8 mouse cellular contexts compared by ENCODE assay signal in genomic region chr13:34148767-34149392, GRCm38 (mm10). TPM values are rescaled to one million over a fixed set of nuclear protein-coding genes. Genes with fewer than 3 reads are reported as not detected.
DNase-seq lines count a peak whose midpoint lies in the region; ATAC-seq and TF ChIP-seq lines count a peak whose summit lies in the region.

No protein-coding gene starts in this region.

- peak; percentile 85 for ATAC-seq in forebrain, embryonic 14.5 days
- ATAC-seq in liver, embryonic 13.5 days (ENCODE audit: low read depth), result no peak

- WGBS in forebrain, embryonic 14.5 days, result under 1% methylated on average over 23 of the region's 23 CpGs
- 8% methylated on average over 23 of the region's 23 CpGs for WGBS in liver, embryonic 13.5 days (ENCODE audit: insufficient replicate concordance)
- WGBS in thymus, adult 2 months, result 11% methylated on average over 23 of the region's 23 CpGs

- H3ac ChIP-seq in myocyte (ENCODE audit: control insufficient read depth, insufficient read length), result no peak overlapping the region

- intact Hi-C loops in heart, postnatal 10 days (cut with DNase I), result no loop called here

- peak overlapping the region; percentile 30 for H3K4me3 ChIP-seq in forebrain, embryonic 14.5 days (ENCODE audit: low read depth, low read length)
- H3K4me3 ChIP-seq in liver, embryonic 13.5 days (replicated peaks), result peak overlapping the region; percentile 43
- H3K4me3 ChIP-seq in myocyte, result no peak overlapping the region
- H3K4me3 ChIP-seq in thymus, adult 2 months (ENCODE audit: control insufficient read depth, insufficient read depth, low read length), result peak overlapping the region; percentile 44

- TF ChIP-seq CTCF in thymus, adult 2 months (IDR thresholded peaks at IDR 0.05; ENCODE audit: borderline replicate concordance, control insufficient read depth, extremely low read depth, insufficient read depth, low read length, poor library complexity), result 0 out of 2 replicates have a peak, but pooled peaks have one; percentile 24

- peak overlapping the region; percentile 61 for H3K4me2 ChIP-seq in forebrain, embryonic 14.5 days (ENCODE audit: low read length)
- peak overlapping the region; percentile 57 for H3K4me2 ChIP-seq in liver, embryonic 13.5 days
- peak overlapping the region; percentile 64 for H3K4me2 ChIP-seq in myocyte (ENCODE audit: low read depth)

- no peaks in the 10 kb centered on the region for H3K27me3 ChIP-seq in forebrain, embryonic 14.5 days (replicated peaks; ENCODE audit: control insufficient read depth, insufficient read depth, low read length)
- peaks cover 38% of the 10 kb centered on the region for H3K27me3 ChIP-seq in liver, embryonic 13.5 days
- H3K27me3 ChIP-seq in myocyte (ENCODE audit: control insufficient read depth, insufficient read depth, insufficient read length), result no peaks in the 10 kb centered on the region
- H3K27me3 ChIP-seq in thymus, adult 2 months (ENCODE audit: control insufficient read depth, insufficient read depth, low read length), result no peaks in the 10 kb centered on the region

- TF ChIP-seq POLR2A in myocyte (IDR thresholded peaks at IDR 0.05; ENCODE audit: insufficient read length, low read depth), result no peak
- TF ChIP-seq POLR2A in thymus, adult 2 months (IDR thresholded peaks at IDR 0.05; ENCODE audit: control insufficient read depth, extremely low read depth, insufficient read depth, low read length, poor library complexity), result 0 out of 2 replicates have a peak, but pooled peaks have one; percentile 24

- peak overlapping the region; percentile 66 for H3K9ac ChIP-seq in forebrain, embryonic 14.5 days (ENCODE audit: low read length)
- no peak overlapping the region for H3K9ac ChIP-seq in liver, embryonic 13.5 days

- DNase-seq in CD4-positive, CD25-positive, alpha-beta regulatory T cell, adult 2 months (ENCODE audit: low read depth, low spot score), result peak; percentile 59
- DNase-seq in cerebellum, adult 11 months, result peak; percentile 47
- peak; percentile 94 for DNase-seq in forebrain, embryonic 14.5 days (ENCODE audit: low spot score)
- DNase-seq in heart, postnatal 10 days, result peak; percentile 83
- DNase-seq in kidney, postnatal 25 days, result peak; percentile 59 to 72
- no peak for DNase-seq in liver, embryonic 13.5 days
- DNase-seq in thymus, adult 2 months, result peak; percentile 51

- H3K36me3 ChIP-seq in forebrain, embryonic 14.5 days (ENCODE audit: control insufficient read depth, insufficient read depth, low read length), result no peaks in the 10 kb centered on the region
- no peaks in the 10 kb centered on the region for H3K36me3 ChIP-seq in liver, embryonic 13.5 days
- H3K36me3 ChIP-seq in myocyte (ENCODE audit: control insufficient read depth, insufficient read depth), result no peaks in the 10 kb centered on the region
- no peaks in the 10 kb centered on the region for H3K36me3 ChIP-seq in thymus, adult 2 months (ENCODE audit: control insufficient read depth, insufficient read depth, low read length)

- peaks cover 36% of the 10 kb centered on the region for H3K4me1 ChIP-seq in forebrain, embryonic 14.5 days (ENCODE audit: control insufficient read depth, insufficient read depth, low read length)
- H3K4me1 ChIP-seq in liver, embryonic 13.5 days (replicated peaks), result peaks cover 18% of the 10 kb centered on the region
- H3K4me1 ChIP-seq in thymus, adult 2 months (replicated peaks; ENCODE audit: control insufficient read depth, insufficient read depth, low read length), result peaks cover 14% of the 10 kb centered on the region

- peak overlapping the region; percentile 99 for H3K27ac ChIP-seq in forebrain, embryonic 14.5 days (ENCODE audit: low read depth, low read length)
- H3K27ac ChIP-seq in liver, embryonic 13.5 days, result no peak overlapping the region
- H3K27ac ChIP-seq in thymus, adult 2 months (ENCODE audit: control insufficient read depth, insufficient read depth, low read length), result no peak overlapping the region

- H3K79me2 ChIP-seq in myocyte (ENCODE audit: control insufficient read depth, insufficient read depth), result no peaks in the 10 kb centered on the region

- H3K9me3 ChIP-seq in forebrain, embryonic 14.5 days (replicated peaks; ENCODE audit: control insufficient read depth, low read length), result no peaks in the 10 kb centered on the region
- no peaks in the 10 kb centered on the region for H3K9me3 ChIP-seq in liver, embryonic 13.5 days (replicated peaks)

TF ChIP-seq in myocyte, 11 proteins besides CTCF, POLR2A, EP300 and RAD21:
- TF ChIP-seq TCF3 (IDR thresholded peaks at IDR 0.05; ENCODE audit: insufficient read length, low read depth) (no peak), USF1 (IDR thresholded peaks at IDR 0.05; ENCODE audit: low read depth) (no peak), TCF12 (IDR thresholded peaks at IDR 0.05; ENCODE audit: insufficient read depth, poor library complexity, severe bottlenecking) (no peak), MYOG (IDR thresholded peaks at IDR 0.05; ENCODE audit: control insufficient read depth in 1 of 3, insufficient read depth in 1 of 3, insufficient read length in 2 of 3, low read depth in 2 of 3) (no peak), MYOD1 (IDR thresholded peaks at IDR 0.05; ENCODE audit: control insufficient read depth in 1 of 3, insufficient read length in 2 of 3, low read depth in 2 of 3) (no peak), POLR2AphosphoS2 (IDR thresholded peaks at IDR 0.05; ENCODE audit: insufficient read length, low read depth) (no peak), SRF (IDR thresholded peaks at IDR 0.05; ENCODE audit: control insufficient read depth, insufficient read length, low read depth) (no peak), REST (IDR thresholded peaks at IDR 0.05; ENCODE audit: insufficient read depth, insufficient read length) (no peak), E2F4 (IDR thresholded peaks at IDR 0.05; ENCODE audit: insufficient read depth) (no peak), CEBPB (IDR thresholded peaks at IDR 0.05; ENCODE audit: insufficient read depth, poor library complexity, severe bottlenecking) (no peak), MAX (IDR thresholded peaks at IDR 0.05; ENCODE audit: low read depth) (no peak)

RNA-seq across cellular contexts. Expression of gene Psmg4, which starts 13.9 kb away (rescaled TPM):
- 92.0 and 113 TPM in 2 replicates for polyA plus RNA-seq in forebrain, embryonic 14.5 days (2014; fragmentation: Nextera tagmentation; extraction: Ambion mirVana)
- 10 to 100 TPM; 34.0 to 39.0 TPM for total RNA-seq in heart, postnatal 10 days (2021)
- polyA plus RNA-seq in liver, embryonic 13.5 days (2015; fragmentation: Nextera tagmentation; extraction: Ambion mirVana), result 50.0 and 51.6 TPM in 2 replicates
- polyA plus RNA-seq in myocyte (2012; fragmentation: generic; extraction: Trizol), result 176 TPM
- 257 and 275 TPM in 2 replicates for polyA plus RNA-seq in thymus, adult 2 months (2012; rRNA removed)

RNA-seq across cellular contexts. Expression of gene Tubb2b, which starts 18.6 kb away (rescaled TPM):
- 670 and 797 TPM in 2 replicates for polyA plus RNA-seq in forebrain, embryonic 14.5 days (2014; fragmentation: Nextera tagmentation; extraction: Ambion mirVana)
- total RNA-seq in heart, postnatal 10 days (2021), result 10 to 100 TPM; 22.7 to 27.2 TPM
- polyA plus RNA-seq in liver, embryonic 13.5 days (2015; fragmentation: Nextera tagmentation; extraction: Ambion mirVana), result 1.3 and 1.5 TPM in 2 replicates
- 438 TPM for polyA plus RNA-seq in myocyte (2012; fragmentation: generic; extraction: Trizol)
- polyA plus RNA-seq in thymus, adult 2 months (2012; rRNA removed), result 217 and 264 TPM in 2 replicates

Comparison
In these comparisons a context has a peak if more than half of its experiments do, and no peak if none do; other contexts are left out.
1. RNA of gene Tubb2b, which starts 18.6 kb away (polyA plus RNA-seq): 670 to 797 TPM in forebrain, embryonic 14.5 days, 438 TPM in myocyte (single experiment) and 217 to 264 TPM in thymus, adult 2 months; 1.3 to 1.5 TPM in liver, embryonic 13.5 days; every median in the first group is over 10 times any median in the second.
2. Peak in every context shown above with its lines, with median percentiles within 50 percentile points of each other: H3K4me2 ChIP-seq.